Comparison of ENCODE assay signal across 9 mouse cellular contexts in the genomic region with DNA sequence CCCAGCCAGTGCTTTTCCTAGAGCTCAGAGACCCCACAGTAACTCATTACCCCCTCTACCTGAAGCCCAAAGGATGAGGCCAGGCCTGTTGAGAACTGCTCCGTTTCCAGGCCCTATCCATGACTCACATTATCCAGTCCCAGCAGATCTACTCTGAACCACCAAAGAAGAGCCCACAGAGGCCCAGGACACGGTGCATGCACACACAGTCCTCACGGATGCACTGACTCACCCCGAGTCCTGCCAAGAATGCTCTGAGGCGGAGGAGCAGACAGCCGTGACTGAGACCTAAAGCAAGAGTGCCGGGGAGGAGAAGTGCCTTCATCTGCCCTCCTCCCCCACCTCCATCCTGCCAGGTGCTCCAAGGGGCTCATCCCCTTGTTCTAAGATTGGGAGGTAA. TPM values are rescaled to one million over a fixed set of nuclear protein-coding genes. Genes with fewer than 3 reads are reported as not detected.
A peak's percentile ranks its signal among the peaks of the same experiment; 100 is the strongest.
DNase-seq lines count a peak whose midpoint lies in the region; ATAC-seq and TF ChIP-seq lines count a peak whose summit lies in the region.
"Had no signal": no experiment of that assay in that cellular context is flagged by ENCODE, and none has a peak within 500 bp of the region (broad histone marks: within the 10 kb centered on the region; RNA-seq: fewer than 3 reads in every experiment).

No protein-coding gene starts in this region.

- DNase-seq in cerebellum, adult 11-12 months = peak; percentile 40
- DNase-seq in left cerebral cortex, adult 18-20 months (ENCODE audit: low spot score in 2 of 2) = peak; percentile 70 to 74
- DNase-seq in left cerebral cortex, adult 11 months (ENCODE audit: low spot score) = no peak
- DNase-seq in cerebellum, adult 9-11 months = peak; percentile 41
- DNase-seq in yolk sac, embryonic 10.5 days (ENCODE audit: low spot score) = no peak
- no peak for DNase-seq in retina, embryonic 14.5 days (ENCODE audit: low spot score)
- DNase-seq: embryo, embryonic 11 days had no signal

- H3K4me3 ChIP-seq in myocyte = no peak overlapping the region

- H3K4me2 ChIP-seq in myocyte (ENCODE audit: low read depth) = peak overlapping the region; percentile 70

- ATAC-seq in cerebellum, adult (ENCODE audit: insufficient number of reproducible peaks, low FRiP score, low TSS enrichment) = no peak; the same call in 1 of the 2 replicates

- H3K27me3 ChIP-seq in myocyte (ENCODE audit: control insufficient read depth, insufficient read depth, insufficient read length) = no peaks in the 10 kb centered on the region

- TF ChIP-seq POLR2A in myocyte (IDR thresholded peaks at IDR 0.05; ENCODE audit: insufficient read length, low read depth) = no peak

- no peak overlapping the region for H3ac ChIP-seq in myocyte (ENCODE audit: control insufficient read depth, insufficient read length)

- no peaks in the 10 kb centered on the region for H3K79me2 ChIP-seq in myocyte (ENCODE audit: control insufficient read depth, insufficient read depth)

- H3K36me3 ChIP-seq in myocyte (ENCODE audit: control insufficient read depth, insufficient read depth) = no peaks in the 10 kb centered on the region

TF ChIP-seq in myocyte, 11 proteins besides CTCF, POLR2A, EP300 and RAD21:
- TF ChIP-seq USF1 (IDR thresholded peaks at IDR 0.05; ENCODE audit: low read depth) = no peak
- no peak for TF ChIP-seq TCF12 (IDR thresholded peaks at IDR 0.05; ENCODE audit: insufficient read depth, poor library complexity, severe bottlenecking)
- TF ChIP-seq E2F4 (IDR thresholded peaks at IDR 0.05; ENCODE audit: insufficient read depth) = no peak
- no peak for TF ChIP-seq REST (IDR thresholded peaks at IDR 0.05; ENCODE audit: insufficient read depth, insufficient read length)
- peak in 1 of 3 experiments; percentile 14 for TF ChIP-seq MYOD1 (IDR thresholded peaks at IDR 0.05; ENCODE audit: control insufficient read depth in 1 of 3, insufficient read length in 2 of 3, low read depth in 2 of 3)
- no peak for TF ChIP-seq TCF3 (IDR thresholded peaks at IDR 0.05; ENCODE audit: insufficient read length, low read depth)
- TF ChIP-seq MYOG (IDR thresholded peaks at IDR 0.05; ENCODE audit: control insufficient read depth in 1 of 3, insufficient read depth in 1 of 3, insufficient read length in 2 of 3, low read depth in 2 of 3) = no peak
- TF ChIP-seq SRF (IDR thresholded peaks at IDR 0.05; ENCODE audit: control insufficient read depth, insufficient read length, low read depth) = no peak

RNA-seq across cellular contexts. Expression of gene Sfxn5, which starts 16.0 kb away (rescaled TPM):
- 100 to 1,000 TPM; 163 to 164 TPM for total RNA-seq in left cerebral cortex, adult 18-20 months (2021)
- 2.0 TPM for polyA plus RNA-seq in myocyte (2012; fragmentation: generic; extraction: Trizol)

RNA-seq across cellular contexts. Expression of gene Rab11fip5, which starts 25.2 kb away (rescaled TPM):
- total RNA-seq in left cerebral cortex, adult 18-20 months (2021) = 10 to 100 TPM; 81.7 to 82.1 TPM
- polyA plus RNA-seq in myocyte (2012; fragmentation: generic; extraction: Trizol) = 24.8 TPM

Comparison
In these comparisons a context has a peak if more than half of its experiments do, and no peak if none do; other contexts are left out.
1. DNase-seq: peak in cerebellum, adult 11-12 months (single experiment), left cerebral cortex, adult 18-20 months (2 of 2) and cerebellum, adult 9-11 months (single experiment); none in left cerebral cortex, adult 11 months (single experiment), yolk sac, embryonic 10.5 days (single experiment) and retina, embryonic 14.5 days (single experiment).